ENCODE assay signal across 26 mouse cellular contexts in the genomic region with DNA sequence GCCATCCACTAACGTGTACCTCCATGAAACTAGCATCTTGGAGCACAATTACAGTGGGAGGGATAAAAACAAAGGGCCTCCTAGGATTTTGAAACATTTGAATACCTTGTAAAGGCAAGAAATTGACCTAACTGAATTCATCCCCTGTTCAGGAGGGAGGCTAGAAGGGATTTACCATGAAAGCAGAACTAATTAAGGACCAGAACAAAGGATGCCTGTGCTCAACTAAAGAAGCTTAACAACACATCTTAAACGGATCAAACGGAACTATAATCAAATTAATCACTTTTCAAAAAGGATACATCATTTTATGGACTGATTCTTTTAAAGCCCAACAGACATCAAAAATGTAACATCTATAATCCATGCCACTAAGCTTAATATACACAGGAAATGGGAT.
A peak's percentile ranks its signal among the peaks of the same experiment; 100 is the strongest.
DNase-seq lines count a peak whose midpoint lies in the region; ATAC-seq lines count a peak whose summit lies in the region.
"Had no signal": no experiment of that assay in that cellular context is flagged by ENCODE, and none has a peak within 500 bp of the region (broad histone marks: within the 10 kb centered on the region; RNA-seq: fewer than 3 reads in every experiment).

No protein-coding gene starts in this region.

- no peak overlapping the region for H3K27ac ChIP-seq in forebrain, embryonic 11.5 days (ENCODE audit: low read depth, low read length)
- no peak overlapping the region for H3K27ac ChIP-seq in forebrain, embryonic 10.5 days
- no peak overlapping the region for H3K27ac ChIP-seq in midbrain, embryonic 14.5 days (replicated peaks; ENCODE audit: low read depth, low read length)
- H3K27ac ChIP-seq in midbrain, embryonic 16.5 days (ENCODE audit: low read length) = no peak overlapping the region
- H3K27ac ChIP-seq: embryonic facial prominence, embryonic 12.5 days; embryonic facial prominence, embryonic 15.5 days; forebrain, embryonic 13.5 days; heart, adult 2 months; heart, embryonic 10.5 days; heart, embryonic 13.5 days; hindbrain, embryonic 14.5 days; hindbrain, postnatal 0 days had no signal

- ATAC-seq in forebrain, embryonic 11.5 days (replicated peaks; ENCODE audit: low FRiP score) = peak; percentile 60; the same call in 1 of the 2 replicates
- no peak for ATAC-seq in midbrain, embryonic 14.5 days (ENCODE audit: low FRiP score, low TSS enrichment)
- no peak for ATAC-seq in midbrain, embryonic 16.5 days
- ATAC-seq: CD4-positive, CD25-positive, alpha-beta regulatory T cell, adult 4 months; forebrain, embryonic 13.5 days; forebrain, embryonic 16.5 days; hindbrain, postnatal 0 days; inflammation-experienced regulatory T-cells, adult 6 months had no signal

- H3K4me3 ChIP-seq in forebrain, embryonic 11.5 days (ENCODE audit: low read depth, low read length) = no peak overlapping the region
- no peak overlapping the region for H3K4me3 ChIP-seq in forebrain, embryonic 10.5 days
- H3K4me3 ChIP-seq in midbrain, embryonic 14.5 days (replicated peaks; ENCODE audit: low read depth, low read length) = no peak overlapping the region
- no peak overlapping the region for H3K4me3 ChIP-seq in midbrain, embryonic 16.5 days (ENCODE audit: low read depth, low read length)
- H3K4me3 ChIP-seq: embryonic facial prominence, embryonic 12.5 days; embryonic facial prominence, embryonic 15.5 days; forebrain, embryonic 13.5 days; heart, adult 2 months; heart, embryonic 10.5 days; heart, embryonic 13.5 days had no signal

- no peak for DNase-seq in forebrain, embryonic 11.5 days (ENCODE audit: low spot score)
- no peak for DNase-seq in forebrain, embryonic 10.5 days (ENCODE audit: extremely low spot score, low spot score)
- peak; percentile 41 for DNase-seq in midbrain, embryonic 14.5 days
- DNase-seq in retina, postnatal 1 day = peak; percentile 79
- DNase-seq in lung, adult 18-20 months = no peak
- DNase-seq: adrenal gland, adult 2 months; adrenal gland, postnatal 14 days; cerebellum, adult 11-12 months; cerebellum, adult 8-10 months; cerebellum, postnatal 10 days; gastrocnemius, postnatal 10 days; gastrocnemius, postnatal 36 days; heart, adult 2 months; heart, postnatal 14 days; heart, postnatal 4 days had no signal

- no peak overlapping the region for H3K9ac ChIP-seq in forebrain, embryonic 11.5 days (ENCODE audit: low read length)
- H3K9ac ChIP-seq in midbrain, embryonic 14.5 days (replicated peaks; ENCODE audit: low read length) = no peak overlapping the region
- no peak overlapping the region for H3K9ac ChIP-seq in midbrain, embryonic 16.5 days (ENCODE audit: low read depth, low read length)
- H3K9ac ChIP-seq: embryonic facial prominence, embryonic 12.5 days; embryonic facial prominence, embryonic 15.5 days; forebrain, embryonic 13.5 days; heart, embryonic 13.5 days; hindbrain, embryonic 14.5 days had no signal

- H3K9me3 ChIP-seq in forebrain, embryonic 11.5 days (ENCODE audit: control insufficient read depth, low read length) = no peaks in the 10 kb centered on the region
- H3K9me3 ChIP-seq in forebrain, embryonic 10.5 days = no peaks in the 10 kb centered on the region
- H3K9me3 ChIP-seq in midbrain, embryonic 14.5 days (ENCODE audit: control insufficient read depth, low read length) = no peaks in the 10 kb centered on the region
- H3K9me3 ChIP-seq in midbrain, embryonic 16.5 days (replicated peaks; ENCODE audit: control insufficient read depth, low read length, poor library complexity, severe bottlenecking) = no peaks in the 10 kb centered on the region
- H3K9me3 ChIP-seq: embryonic facial prominence, embryonic 12.5 days; embryonic facial prominence, embryonic 15.5 days; forebrain, embryonic 13.5 days; heart, embryonic 10.5 days; heart, embryonic 13.5 days had no signal

- H3K27me3 ChIP-seq in forebrain, embryonic 11.5 days (ENCODE audit: control insufficient read depth, insufficient read depth, low read length) = no peaks in the 10 kb centered on the region
- H3K27me3 ChIP-seq in forebrain, embryonic 10.5 days (ENCODE audit: poor library complexity, severe bottlenecking) = peaks cover 3% of the 10 kb centered on the region; the same call in 1 of the 2 replicates
- no peaks in the 10 kb centered on the region for H3K27me3 ChIP-seq in midbrain, embryonic 14.5 days (ENCODE audit: control insufficient read depth, insufficient read depth, low read length)
- H3K27me3 ChIP-seq in midbrain, embryonic 16.5 days (ENCODE audit: control insufficient read depth, insufficient read depth, low read depth, low read length) = no peaks in the 10 kb centered on the region
- H3K27me3 ChIP-seq: embryonic facial prominence, embryonic 12.5 days; embryonic facial prominence, embryonic 15.5 days; forebrain, embryonic 13.5 days; heart, embryonic 13.5 days had no signal

- H3K4me2 ChIP-seq in forebrain, embryonic 11.5 days (ENCODE audit: low read depth, low read length, severe bottlenecking) = no peak overlapping the region
- no peak overlapping the region for H3K4me2 ChIP-seq in midbrain, embryonic 14.5 days (ENCODE audit: low read length)
- no peak overlapping the region for H3K4me2 ChIP-seq in midbrain, embryonic 16.5 days (ENCODE audit: low read length)
- H3K4me2 ChIP-seq: embryonic facial prominence, embryonic 12.5 days; embryonic facial prominence, embryonic 15.5 days; forebrain, embryonic 13.5 days; heart, embryonic 13.5 days; hindbrain, embryonic 14.5 days had no signal

- H3K4me1 ChIP-seq in forebrain, embryonic 11.5 days (replicated peaks; ENCODE audit: control insufficient read depth, insufficient read depth, low read length) = no peaks in the 10 kb centered on the region
- no peaks in the 10 kb centered on the region for H3K4me1 ChIP-seq in forebrain, embryonic 10.5 days
- H3K4me1 ChIP-seq in midbrain, embryonic 14.5 days (ENCODE audit: control insufficient read depth, insufficient read depth, low read length) = no peaks in the 10 kb centered on the region
- H3K4me1 ChIP-seq in midbrain, embryonic 16.5 days (ENCODE audit: control insufficient read depth, insufficient read depth, low read length) = no peaks in the 10 kb centered on the region
- H3K4me1 ChIP-seq: embryonic facial prominence, embryonic 12.5 days; embryonic facial prominence, embryonic 15.5 days; forebrain, embryonic 13.5 days; heart, embryonic 10.5 days; heart, embryonic 13.5 days had no signal

- H3K36me3 ChIP-seq in forebrain, embryonic 11.5 days (ENCODE audit: control insufficient read depth, insufficient read depth, low read length) = no peaks in the 10 kb centered on the region
- no peaks in the 10 kb centered on the region for H3K36me3 ChIP-seq in forebrain, embryonic 10.5 days (replicated peaks)
- H3K36me3 ChIP-seq in midbrain, embryonic 14.5 days (ENCODE audit: control insufficient read depth, insufficient read depth, low read length) = no peaks in the 10 kb centered on the region
- H3K36me3 ChIP-seq in midbrain, embryonic 16.5 days (ENCODE audit: control insufficient read depth, insufficient read depth, low read length) = no peaks in the 10 kb centered on the region
- H3K36me3 ChIP-seq: embryonic facial prominence, embryonic 12.5 days; embryonic facial prominence, embryonic 15.5 days; heart, embryonic 10.5 days; heart, embryonic 13.5 days had no signal

- 0% methylated on average over 3 of the region's 3 CpGs for WGBS in forebrain, embryonic 11.5 days
- 15% methylated on average over 3 of the region's 3 CpGs for WGBS in forebrain, embryonic 10.5 days
- 7% methylated on average over 3 of the region's 3 CpGs for WGBS in midbrain, embryonic 14.5 days
- WGBS in midbrain, embryonic 16.5 days = 11% methylated on average over 3 of the region's 3 CpGs

Comparison
In these comparisons a context has a peak if more than half of its experiments do, and no peak if none do; other contexts are left out.
1. DNase-seq: peak in midbrain, embryonic 14.5 days (single experiment) and retina, postnatal 1 day (single experiment); none in forebrain, embryonic 11.5 days (single experiment), forebrain, embryonic 10.5 days (single experiment) and lung, adult 18-20 months (0 of 2).